Mouse (Mus musculus) activated CD4-positive, CD25-positive, alpha-beta regulatory T cell (primary cell): ENCODE measurements around the gene Srd5a3. TPM values are rescaled to one million over a fixed set of nuclear protein-coding genes. Genes with fewer than 3 reads are reported as not detected.

Source experiments
- polyA plus RNA-seq, 2 experiments: library from polyadenylated mRNA; unstranded; fragments of 100-300 nt; shearing (Covaris generic); gene quantifications; one replicate each; pipeline ENCODE4 v1.2.1; 2017

Srd5a3 gene
- polyA plus RNA-seq, result 10 to 100 TPM; 75.5 to 82.5 TPM

GRCm38 (mm10) chr5:76139808-76140729 is at the start of gene Srd5a3:
TSS of gene Srd5a3 (plus strand) at chr5:76140271.

GRCm38 (mm10) chr5:76183750-76184261 is 43.7 kb downstream of the Srd5a3 start, which contains the start of gene Tmem165:
TSS of gene Tmem165 (plus strand) at chr5:76183880.

Other genes starting within 250 kb of the Srd5a3 start
- gene Kdr, start 161.8 kb upstream of the Srd5a3 start, polyA plus RNA-seq, result under 1 TPM; 0.05 to 0.18 TPM
- gene Tmem165, start 43.6 kb downstream of the Srd5a3 start, polyA plus RNA-seq, result 100 to 1,000 TPM; 105 to 114 TPM
- gene Clock, start 164.5 kb downstream of the Srd5a3 start, polyA plus RNA-seq, result 10 to 100 TPM; 10.0 to 14.0 TPM
- not detected for gene Pdcl2, start 190.9 kb downstream of the Srd5a3 start, polyA plus RNA-seq
- gene Nmu, start 223.5 kb downstream of the Srd5a3 start, polyA plus RNA-seq, result not detected